Mouse (Mus musculus) limb, embryonic 14.5 days (tissue): ENCODE measurements around the gene Esyt2. TPM values are rescaled to one million over a fixed set of nuclear protein-coding genes. Genes with fewer than 3 reads are reported as not detected.

ENCODE experiments used
- ATAC-seq: fragments of 200-750 bp; cut with Nextera tagmentation; 2 replicates; pipeline ENCODE4 v1.8.0; 2017; ENCODE audit warnings: low read depth, moderate number of reproducible peaks, moderate TSS enrichment; ENCODE audit not compliant: low FRiP score
- DNase-seq: peaks from one replicate; pipeline ENCODE4 v3.0.0-alpha.2; 2015; ENCODE audit warnings: low spot score
- H3K27ac ChIP-seq: fragments of 300-500 bp; sonication (generic); replicated peaks from 2 replicates; pipeline ENCODE4 v1.5.1; 2014; ENCODE audit warnings: low read depth, mild to moderate bottlenecking, low read length, moderate library complexity, mixed read lengths
- H3K27me3 ChIP-seq: fragments of 300-500 bp; sonication (generic); 2 replicates; pipeline ENCODE4 v1.6.1; 2014; ENCODE audit warnings: low read length, mixed read lengths; ENCODE audit not compliant: control insufficient read depth, insufficient read depth
- H3K36me3 ChIP-seq: fragments of 300-500 bp; sonication (generic); 2 replicates; pipeline ENCODE4 v1.6.1; 2014; ENCODE audit warnings: mild to moderate bottlenecking, low read length, moderate library complexity, mixed read lengths; ENCODE audit not compliant: control insufficient read depth, insufficient read depth
- H3K4me1 ChIP-seq: fragments of 300-500 bp; sonication (generic); 2 replicates; pipeline ENCODE4 v1.6.1; 2014; ENCODE audit warnings: antibody characterized with exemption, low read length, mixed read lengths; ENCODE audit not compliant: control insufficient read depth, insufficient read depth
- H3K4me2 ChIP-seq: fragments of 300-500 bp; sonication (generic); replicated peaks from 2 replicates; pipeline ENCODE4 v1.6.1; 2014; ENCODE audit warnings: low read depth, mild to moderate bottlenecking, low read length, moderate library complexity; ENCODE audit not compliant: severe bottlenecking
- H3K4me3 ChIP-seq: fragments of 300-500 bp; sonication (generic); replicated peaks from 2 replicates; pipeline ENCODE4 v1.5.1; 2014; ENCODE audit warnings: low read length
- H3K9ac ChIP-seq: fragments of 300-500 bp; sonication (generic); 2 replicates; pipeline ENCODE4 v1.6.1; 2014; ENCODE audit warnings: mild to moderate bottlenecking, low read depth, low read length, moderate library complexity; ENCODE audit not compliant: severe bottlenecking
- H3K9me3 ChIP-seq: fragments of 300-500 bp; sonication (generic); 2 replicates; pipeline ENCODE4 v1.6.1; 2016; ENCODE audit warnings: low read length; ENCODE audit not compliant: control insufficient read depth
- POLR2A ChIP-seq: fragments of 200-500 bp; IDR thresholded peaks from 2 replicates; pipeline ENCODE4 v1.8.0; 2012; ENCODE audit warnings: inconsistent platforms, mild to moderate bottlenecking, moderate library complexity, borderline replicate concordance; ENCODE audit not compliant: insufficient read depth, insufficient read length; ENCODE audit errors: extremely low read depth
- WGBS: fragments of 180-500 bp; shearing (Covaris S2); extraction: QIAGEN DNeasy Blood & Tissue Kit; methylation state at CpG from one replicate; pipeline ENCODE4 v1.1.7; 2014; 5-methylcytosine and 5-hydroxymethylcytosine counted together
- polyA plus RNA-seq, 2 experiments: library from polyadenylated mRNA; depleted of rRNA in 1 of 2; stranded (reverse) in 1 of 2; unstranded in 1 of 2; fragments of >200 nt; fragmentation: Nextera tagmentation in 1 of 2; extraction: Ambion mirVana in 1 of 2; gene quantifications; 2 replicates each; pipeline versions ENCODE4 v1.2.1 to v1.2.3; 2012 to 2014

Gene Esyt2
- polyA plus RNA-seq, 2 experiments, result 15.9 to 29.7 TPM

GRCm38 (mm10) chr12:116414941-116415340 is 133.9 kb downstream of the Esyt2 start:
- H3K9ac ChIP-seq, result no peak overlapping the region
- H3K27me3 ChIP-seq, result no peaks in the 10 kb centered on the region
- H3K27ac ChIP-seq, result no peak overlapping the region
- H3K4me1 ChIP-seq, result no peaks in the 10 kb centered on the region
- no peaks in the 10 kb centered on the region for H3K9me3 ChIP-seq
- ATAC-seq (no peak), DNase-seq (no peak)
- no peak overlapping the region for H3K4me3 ChIP-seq
- no peak for TF ChIP-seq POLR2A
- WGBS, result 95% methylated on average over 4 of the region's 4 CpGs
- peaks cover 31% of the 10 kb centered on the region for H3K36me3 ChIP-seq
- H3K4me2 ChIP-seq, result no peak overlapping the region

DNA sequence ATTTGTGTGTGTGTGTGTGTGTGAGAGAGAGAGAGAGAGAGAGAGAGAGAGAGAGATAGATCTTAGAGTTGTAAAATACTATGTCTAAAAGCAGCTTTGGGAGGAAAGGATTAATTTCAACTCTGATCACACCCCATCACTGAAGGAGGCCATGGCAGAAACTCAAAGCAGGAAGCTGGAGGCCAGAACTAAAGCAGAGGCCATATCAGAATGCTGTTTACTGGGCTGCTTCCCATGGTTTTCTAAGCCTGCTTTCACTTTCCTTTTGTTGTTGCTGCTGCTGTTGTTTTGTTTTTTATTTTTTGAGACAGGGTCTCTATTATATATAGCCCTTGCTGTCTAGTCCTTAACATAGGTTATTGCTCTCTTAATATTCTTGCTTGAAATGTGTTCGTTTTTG is 135.5 kb downstream of the Esyt2 start:
- TF ChIP-seq POLR2A, result no peak
- Histone ChIP-seq H3K9ac (no peak overlapping the region), H3K27ac (no peak overlapping the region), H3K4me2 (no peak overlapping the region), H3K4me1 (no peaks in the 10 kb centered on the region), H3K27me3 (no peaks in the 10 kb centered on the region), H3K9me3 (no peaks in the 10 kb centered on the region), H3K4me3 (no peak overlapping the region), H3K36me3 (peaks cover 29% of the 10 kb centered on the region)
- 93% methylated on average over 1 of the region's 1 CpGs for WGBS
- DNase-seq (no peak), ATAC-seq (no peak)

DNA sequence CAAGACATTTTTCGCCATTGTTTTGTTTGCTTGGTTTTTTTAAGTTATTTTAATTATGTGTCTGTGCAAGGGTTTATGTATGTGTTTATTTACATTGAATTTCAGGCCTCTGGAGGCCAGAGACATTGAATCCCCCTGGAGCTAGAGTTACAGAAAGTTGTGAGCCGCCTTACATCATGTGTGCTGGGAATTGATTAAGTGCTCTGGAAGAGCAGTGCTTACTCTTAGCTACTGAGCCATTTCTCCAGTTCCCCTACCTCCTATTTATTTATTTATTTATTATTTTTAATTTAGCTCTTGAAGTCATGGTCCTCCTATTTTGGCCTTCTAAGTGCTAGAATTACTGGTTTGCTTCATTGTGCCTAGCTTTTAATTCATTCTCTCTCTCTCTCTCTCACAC is 140.7 kb downstream of the Esyt2 start:
- peaks cover 46% of the 10 kb centered on the region for H3K36me3 ChIP-seq
- no peak overlapping the region for H3K4me2 ChIP-seq
- WGBS, result 90% methylated on average over 2 of the region's 2 CpGs
- DNase-seq, result no peak
- no peak overlapping the region for H3K4me3 ChIP-seq
- no peak overlapping the region for H3K27ac ChIP-seq
- TF ChIP-seq POLR2A, result no peak
- no peaks in the 10 kb centered on the region for H3K9me3 ChIP-seq
- H3K4me1 ChIP-seq, result no peaks in the 10 kb centered on the region
- H3K27me3 ChIP-seq, result no peaks in the 10 kb centered on the region
- no peak overlapping the region for H3K9ac ChIP-seq
- ATAC-seq, result no peak

DNA sequence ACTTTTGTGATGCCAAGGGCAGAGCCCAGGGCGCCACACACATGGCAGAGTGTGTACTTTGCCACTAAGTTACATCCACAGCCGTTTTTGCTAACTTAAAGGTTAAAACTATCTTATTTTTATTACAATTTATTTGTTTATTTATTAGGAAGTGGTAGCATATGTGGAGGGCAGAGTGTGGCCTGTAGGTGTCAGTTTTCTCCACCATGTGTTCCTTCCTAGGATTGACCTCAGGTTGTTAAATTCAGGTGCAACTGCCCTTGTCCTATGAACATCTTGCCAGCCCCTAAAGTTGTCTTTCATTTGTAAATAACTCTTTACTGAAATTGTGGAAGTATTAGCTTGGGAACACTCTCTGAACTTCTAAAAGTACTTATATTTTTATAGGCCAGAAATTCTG is 144.4 kb downstream of the Esyt2 start:
- H3K9ac ChIP-seq, result no peak overlapping the region
- no peak overlapping the region for H3K27ac ChIP-seq
- no peaks in the 10 kb centered on the region for H3K9me3 ChIP-seq
- WGBS, result 82% methylated on average over 2 of the region's 2 CpGs
- H3K4me2 ChIP-seq, result no peak overlapping the region
- peaks cover 61% of the 10 kb centered on the region for H3K36me3 ChIP-seq
- ATAC-seq (no peak), DNase-seq (no peak)
- no peaks in the 10 kb centered on the region for H3K4me1 ChIP-seq
- H3K27me3 ChIP-seq, result no peaks in the 10 kb centered on the region
- H3K4me3 ChIP-seq, result no peak overlapping the region
- TF ChIP-seq POLR2A, result no peak

GRCm38 (mm10) chr12:116433742-116434141 is 152.7 kb downstream of the Esyt2 start:
- no peaks in the 10 kb centered on the region for H3K9me3 ChIP-seq
- WGBS, result 90% methylated on average over 2 of the region's 2 CpGs
- no peak for ATAC-seq
- no peak for TF ChIP-seq POLR2A
- DNase-seq, result no peak
- H3K4me3 ChIP-seq, result no peak overlapping the region
- no peaks in the 10 kb centered on the region for H3K27me3 ChIP-seq
- no peak overlapping the region for H3K27ac ChIP-seq
- H3K4me2 ChIP-seq, result no peak overlapping the region
- peaks cover 60% of the 10 kb centered on the region for H3K36me3 ChIP-seq
- H3K4me1 ChIP-seq, result no peaks in the 10 kb centered on the region
- H3K9ac ChIP-seq, result no peak overlapping the region

GRCm38 (mm10) chr12:116435232-116435631 is 154.2 kb downstream of the Esyt2 start:
- H3K4me3 ChIP-seq, result no peak overlapping the region
- no peak for TF ChIP-seq POLR2A
- no peaks in the 10 kb centered on the region for H3K27me3 ChIP-seq
- no peak overlapping the region for H3K27ac ChIP-seq
- no peak overlapping the region for H3K9ac ChIP-seq
- ATAC-seq (no peak), DNase-seq (no peak)
- no peaks in the 10 kb centered on the region for H3K4me1 ChIP-seq
- H3K36me3 ChIP-seq, result peaks cover 60% of the 10 kb centered on the region
- H3K9me3 ChIP-seq, result no peaks in the 10 kb centered on the region
- WGBS, result 86% methylated on average over 2 of the region's 2 CpGs
- no peak overlapping the region for H3K4me2 ChIP-seq
